Mouse (Mus musculus) stomach, postnatal 0 days (tissue): ENCODE measurements around the gene Rabl3.

Experiments
- CTCF ChIP-seq: IDR thresholded peaks from 2 replicates; pipeline ENCODE4 v1.5.1; 2016; ENCODE audit warnings: antibody characterized with exemption, low read depth, mild to moderate bottlenecking, moderate library complexity
- EP300 ChIP-seq: optimal IDR thresholded peaks from 2 replicates; pipeline ENCODE3; 2016; ENCODE audit warnings: antibody characterized with exemption

DNA sequence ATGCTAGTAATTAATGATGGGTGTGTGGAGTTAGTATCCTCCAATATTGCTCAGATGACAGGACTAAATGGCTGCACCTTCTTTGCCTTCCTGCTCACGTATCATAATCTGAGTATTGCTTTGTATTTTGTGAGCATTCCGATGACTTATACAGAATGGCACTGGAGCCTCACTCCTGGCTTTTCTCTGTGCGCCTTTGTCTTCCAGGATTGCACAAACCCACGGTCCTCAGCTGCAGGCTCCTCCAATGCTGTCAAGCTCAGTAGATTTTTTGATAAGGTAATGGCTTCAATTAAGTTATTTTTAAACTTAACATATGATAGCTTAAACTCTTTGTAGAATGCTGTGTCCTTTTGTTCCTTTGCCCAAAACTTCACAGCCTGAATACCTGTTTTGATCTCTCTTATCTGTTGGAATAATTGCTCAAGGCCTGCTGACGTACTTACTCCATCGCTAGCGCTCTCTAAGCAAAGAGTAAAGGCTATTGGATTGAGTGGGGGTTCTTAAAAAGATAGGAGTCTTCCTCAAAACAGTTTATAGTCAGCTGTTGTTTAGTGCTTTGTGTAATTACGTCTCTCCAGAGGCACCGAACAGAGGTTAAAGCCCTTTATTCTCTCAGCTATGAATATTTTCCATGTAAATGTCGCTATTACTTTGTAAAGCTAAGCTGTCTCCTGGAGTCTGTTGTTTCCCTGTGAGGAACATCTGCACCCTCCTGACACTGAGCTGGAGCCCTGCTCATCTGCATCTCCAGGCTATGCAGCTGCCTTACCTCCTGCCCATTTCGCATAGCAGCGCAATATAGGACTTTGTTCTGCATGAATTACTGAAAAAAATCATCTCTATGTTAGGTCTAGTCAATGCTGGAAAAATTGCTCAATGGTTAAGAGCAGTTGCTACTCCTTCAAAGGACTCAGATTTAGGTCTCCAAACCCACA is 27.7 kb downstream of the Rabl3 start:
- no peak for TF ChIP-seq EP300
- no peak for TF ChIP-seq CTCF
